Mouse (Mus musculus): Measurements from ENCODE around the gene Krt25. TPM values are rescaled to one million over a fixed set of nuclear protein-coding genes. Genes with fewer than 3 reads are reported as not detected.

Krt25 gene
- polyA plus RNA-seq, 1 experiment from 2014 or later, result not detected

- POLR2A ChIA-PET, result interaction anchor here (0.6 kb wide), 1 partner anchor 13 kb away, joined by 3 read pairs; no protein-coding TSS in a partner anchor
- CTCF ChIA-PET, result interaction anchor here (0.6 kb wide), 1 partner anchor 510 kb away, joined by 3 read pairs; no protein-coding TSS in a partner anchor
- no peak for DNase-seq (ENCODE audit: low read depth, low spot score)
- in situ Hi-C loops (cut with MboI; ENCODE audit: low pct_unique_long_range_greater_than_20kb), result no loop called here
- TF ChIP-seq CTCF (IDR thresholded peaks at IDR 0.05), result no peak
- ATAC-seq, result no peak
- H3K27me3 ChIP-seq, result peaks cover 48% of the 10 kb centered on the region
These were observed 42.8 kb downstream of the Krt25 start for GRCm38 (mm10) chr11:99279986-99280385.

GRCm38 (mm10) chr11:99276786-99277185 is 46.0 kb downstream of the Krt25 start:
- in situ Hi-C loops (cut with MboI; ENCODE audit: low pct_unique_long_range_greater_than_20kb), result no loop called here
- DNase-seq (ENCODE audit: low read depth, low spot score) (no peak), ATAC-seq (no peak)
- H3K27me3 ChIP-seq, result peaks cover 57% of the 10 kb centered on the region
- TF ChIP-seq CTCF (IDR thresholded peaks at IDR 0.05), result no peak
- ChIA-PET CTCF (no interaction called here), POLR2A (no interaction called here)

- peaks cover 54% of the 10 kb centered on the region for H3K27me3 ChIP-seq
- no peak for DNase-seq (ENCODE audit: low read depth, low spot score)
- CTCF ChIA-PET, result no interaction called here
- POLR2A ChIA-PET, result no interaction called here
- TF ChIP-seq CTCF (IDR thresholded peaks at IDR 0.05), result no peak
- ATAC-seq, result no peak
- in situ Hi-C loops (cut with MboI; ENCODE audit: low pct_unique_long_range_greater_than_20kb), result no loop called here
These were observed 47.1 kb downstream of the Krt25 start for GRCm38 (mm10) chr11:99275624-99276023.

GRCm38 (mm10) chr11:99272721-99273120 is 50.0 kb downstream of the Krt25 start:
- ATAC-seq (no peak), DNase-seq (ENCODE audit: low read depth, low spot score) (no peak)
- peaks cover 37% of the 10 kb centered on the region for H3K27me3 ChIP-seq
- POLR2A ChIA-PET, result no interaction called here
- CTCF ChIA-PET, result no interaction called here
- TF ChIP-seq CTCF (IDR thresholded peaks at IDR 0.05), result no peak
- in situ Hi-C loops (cut with MboI; ENCODE audit: low pct_unique_long_range_greater_than_20kb), result no loop called here

- ChIA-PET CTCF (interaction anchor here (0.9 kb wide), 1 partner anchor 9 kb away, joined by 3 read pairs; no protein-coding TSS in a partner anchor), POLR2A (no interaction called here)
- peaks cover 18% of the 10 kb centered on the region for H3K27me3 ChIP-seq
- in situ Hi-C loops (cut with MboI; ENCODE audit: low pct_unique_long_range_greater_than_20kb), result no loop called here
- DNase-seq (ENCODE audit: low read depth, low spot score), result no peak
- TF ChIP-seq CTCF (IDR thresholded peaks at IDR 0.05), result no peak
- ATAC-seq, result no peak
These were observed 53.6 kb downstream of the Krt25 start for GRCm38 (mm10) chr11:99269192-99269591.

GRCm38 (mm10) chr11:99265796-99266195 is 57.0 kb downstream of the Krt25 start:
- POLR2A ChIA-PET, result no interaction called here
- in situ Hi-C loops (cut with MboI; ENCODE audit: low pct_unique_long_range_greater_than_20kb), result no loop called here
- DNase-seq (ENCODE audit: low read depth, low spot score), result no peak
- no peak for ATAC-seq
- TF ChIP-seq CTCF (IDR thresholded peaks at IDR 0.05), result no peak
- peaks cover 27% of the 10 kb centered on the region for H3K27me3 ChIP-seq
- CTCF ChIA-PET, result no interaction called here

Other genes with a start within 250 kb of the Krt25 start
- gene Tns4, start 233.6 kb downstream of the Krt25 start, polyA plus RNA-seq (2021), result not detected
- 0.12 TPM for gene Ccr7, start 167.9 kb downstream of the Krt25 start, polyA plus RNA-seq (2021)
- 135 TPM for gene Smarce1, start 91.9 kb downstream of the Krt25 start, polyA plus RNA-seq (2021)
- 0.14 TPM for gene Krt222, start 78.9 kb downstream of the Krt25 start, polyA plus RNA-seq (2021)
- not detected for gene Krt24, start 37.7 kb downstream of the Krt25 start, polyA plus RNA-seq (2021)
- gene Krt26, start 15.0 kb upstream of the Krt25 start, polyA plus RNA-seq (2021), result not detected
- gene Krt27, start 28.2 kb upstream of the Krt25 start, polyA plus RNA-seq (2021), result not detected
- not detected for gene Krt28, start 52.0 kb upstream of the Krt25 start, polyA plus RNA-seq (2021)
- 7.2 TPM for gene Krt10, start 66.4 kb upstream of the Krt25 start, polyA plus RNA-seq (2021)
- not detected for gene Krt12, start 99.3 kb upstream of the Krt25 start, polyA plus RNA-seq (2021)
- not detected for gene Krt20, start 115.2 kb upstream of the Krt25 start, polyA plus RNA-seq (2021)
- 0.09 TPM for gene Krt23, start 170.2 kb upstream of the Krt25 start, polyA plus RNA-seq (2021)
- gene Krt39, start 198.4 kb upstream of the Krt25 start, polyA plus RNA-seq (2021), result 0.08 TPM
- gene Krt40, start 220.2 kb upstream of the Krt25 start, polyA plus RNA-seq (2021), result not detected
- not detected for gene Krtap3-3, start 227.9 kb upstream of the Krt25 start, polyA plus RNA-seq (2021)
- not detected for gene Krtap3-2, start 233.9 kb upstream of the Krt25 start, polyA plus RNA-seq (2021)
- not detected for gene Gm11939, start 236.5 kb upstream of the Krt25 start, polyA plus RNA-seq (2021)
- gene Krtap3-1, start 243.7 kb upstream of the Krt25 start, polyA plus RNA-seq (2021), result not detected

Measured in Patski (cell line).